ENCODE assay signal across 8 mouse cellular contexts in the genomic region with DNA sequence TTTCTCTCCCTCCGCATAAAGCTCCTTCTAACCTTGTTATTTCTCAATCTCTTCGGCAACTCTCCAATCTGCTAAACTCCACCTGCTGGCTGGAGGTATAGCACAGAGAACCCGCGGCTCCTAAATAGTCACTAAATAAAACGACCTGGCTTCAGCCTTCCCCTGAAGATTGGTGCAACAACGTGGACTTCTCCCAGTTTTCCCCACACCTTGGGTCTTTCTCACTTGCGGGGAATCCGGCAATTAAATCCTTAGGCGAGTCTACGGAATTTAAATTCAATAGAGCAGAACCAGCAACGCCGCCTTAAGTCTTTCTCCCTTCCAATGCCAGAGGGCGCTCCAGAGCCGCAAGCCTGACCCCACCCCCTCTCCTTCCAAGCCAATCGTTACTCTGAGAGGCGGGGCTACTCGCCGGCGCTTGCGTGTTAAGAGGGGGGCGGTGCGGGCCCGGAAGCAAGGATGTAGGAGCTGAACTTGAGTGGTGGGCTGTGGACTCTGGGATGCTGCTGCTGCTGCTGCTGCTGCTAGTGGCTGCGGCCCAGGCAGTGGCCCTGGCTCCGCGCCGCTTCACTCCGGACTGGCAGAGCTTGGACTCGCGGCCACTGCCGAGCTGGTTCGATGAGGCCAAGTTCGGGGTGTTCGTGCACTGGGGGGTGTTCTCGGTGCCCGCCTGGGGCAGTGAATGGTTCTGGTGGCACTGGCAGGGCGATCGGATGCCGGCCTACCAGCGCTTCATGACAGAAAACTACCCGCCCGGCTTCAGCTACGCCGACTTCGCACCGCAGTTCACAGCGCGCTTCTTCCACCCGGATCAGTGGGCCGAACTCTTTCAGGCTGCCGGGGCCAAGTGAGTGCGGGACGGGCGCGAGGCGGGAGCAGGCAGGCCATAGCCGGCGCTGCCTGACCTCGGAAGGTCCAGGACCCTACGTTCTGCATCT. TPM values are rescaled to one million over a fixed set of nuclear protein-coding genes. Genes with fewer than 3 reads are reported as not detected.
DNase-seq lines count a peak whose midpoint lies in the region; ATAC-seq lines count a peak whose summit lies in the region.

Fuca1 (plus strand) TSS at position 432 of the 938 bp plus-strand sequence.

- no peaks in the 10 kb centered on the region for H3K9me3 ChIP-seq in heart, embryonic 13.5 days
- 0 out of 2 replicates have a peak, but pooled peaks cover 4% of the 10 kb centered on the region for H3K9me3 ChIP-seq in liver, embryonic 12.5 days (replicated peaks)
- no peaks in the 10 kb centered on the region for H3K9me3 ChIP-seq in stomach, embryonic 15.5 days

- no peaks in the 10 kb centered on the region for H3K27me3 ChIP-seq in heart, embryonic 13.5 days (replicated peaks)
- H3K27me3 ChIP-seq in liver, embryonic 12.5 days (replicated peaks), result no peaks in the 10 kb centered on the region
- no peaks in the 10 kb centered on the region for H3K27me3 ChIP-seq in stomach, embryonic 15.5 days (replicated peaks)

- 1% methylated on average over 60 of the region's 60 CpGs for WGBS in heart, embryonic 13.5 days
- WGBS in liver, embryonic 12.5 days (ENCODE audit: insufficient replicate concordance), result 2% methylated on average over 60 of the region's 60 CpGs
- 2% methylated on average over 60 of the region's 60 CpGs for WGBS in stomach, embryonic 15.5 days

- ATAC-seq in heart, embryonic 13.5 days (ENCODE audit: extremely low read depth, insufficient number of reproducible peaks, low FRiP score, low TSS enrichment), result peak; percentile 94
- ATAC-seq in liver, embryonic 12.5 days, result peak; percentile 94
- ATAC-seq in stomach, embryonic 15.5 days (ENCODE audit: insufficient read depth, low FRiP score, low read depth), result peak; percentile 91

- H3K27ac ChIP-seq in brown adipose tissue, adult 24 weeks (replicated peaks; ENCODE audit: low read depth, low read length), result peak within 1 kb of the TSS; percentile 70
- H3K27ac ChIP-seq in heart, embryonic 13.5 days (replicated peaks), result peak within 1 kb of the TSS; percentile 74
- peak within 1 kb of the TSS; percentile 69 for H3K27ac ChIP-seq in liver, embryonic 12.5 days
- H3K27ac ChIP-seq in stomach, embryonic 15.5 days, result peak within 1 kb of the TSS; percentile 86

- peak within 1 kb of the TSS; percentile 81 for H3K4me3 ChIP-seq in brown adipose tissue, adult 24 weeks (ENCODE audit: insufficient read depth, low read depth, low read length)
- peak within 1 kb of the TSS; percentile 89 for H3K4me3 ChIP-seq in heart, embryonic 13.5 days
- H3K4me3 ChIP-seq in liver, embryonic 12.5 days, result peak within 1 kb of the TSS; percentile 97
- H3K4me3 ChIP-seq in stomach, embryonic 15.5 days (replicated peaks), result peak within 1 kb of the TSS; percentile 90

- peaks cover 20% of the 10 kb centered on the region for H3K36me3 ChIP-seq in heart, embryonic 13.5 days
- peaks cover 55% of the 10 kb centered on the region for H3K36me3 ChIP-seq in liver, embryonic 12.5 days
- H3K36me3 ChIP-seq in stomach, embryonic 15.5 days, result peaks cover 11% of the 10 kb centered on the region

- peak; percentile 98 for DNase-seq in CD4-positive, CD25-positive, alpha-beta regulatory T cell, adult 2 months (ENCODE audit: low read depth, low spot score)
- peak; percentile 50 for DNase-seq in fat pad, adult 2 months (ENCODE audit: extremely low read depth, low read depth, low spot score)
- peak; percentile 98 for DNase-seq in kidney, postnatal 10 days
- DNase-seq in natural killer cell, adult 2 months (ENCODE audit: low spot score in 2 of 2), result peak; percentile 95 to 97

- no peaks in the 10 kb centered on the region for H3K4me1 ChIP-seq in brown adipose tissue, adult 24 weeks (ENCODE audit: control insufficient read depth, insufficient read depth, insufficient read length, low read length)
- H3K4me1 ChIP-seq in heart, embryonic 13.5 days, result peaks cover 17% of the 10 kb centered on the region
- peaks cover 31% of the 10 kb centered on the region for H3K4me1 ChIP-seq in liver, embryonic 12.5 days
- no peaks in the 10 kb centered on the region for H3K4me1 ChIP-seq in stomach, embryonic 15.5 days

- peak within 1 kb of the TSS; percentile 93 for H3K4me2 ChIP-seq in heart, embryonic 13.5 days
- peak within 1 kb of the TSS; percentile 95 for H3K4me2 ChIP-seq in liver, embryonic 12.5 days
- peak within 1 kb of the TSS; percentile 95 for H3K4me2 ChIP-seq in stomach, embryonic 15.5 days

- peak within 1 kb of the TSS; percentile 88 for H3K9ac ChIP-seq in heart, embryonic 13.5 days
- peak within 1 kb of the TSS; percentile 87 for H3K9ac ChIP-seq in liver, embryonic 12.5 days
- peak within 1 kb of the TSS; percentile 77 for H3K9ac ChIP-seq in stomach, embryonic 15.5 days

RNA-seq across cellular contexts. Expression of gene Fuca1, which starts in this region (rescaled TPM):
- polyA plus RNA-seq in brown adipose tissue, adult 24 weeks (2012; ENCODE audit: insufficient read depth, insufficient read length, missing spikeins), result 106 and 110 TPM in 2 replicates
- 46.0 and 47.9 TPM in 2 replicates for polyA plus RNA-seq in heart, embryonic 13.5 days (2015; fragmentation: Nextera tagmentation; extraction: Ambion mirVana)
- polyA plus RNA-seq in liver, embryonic 12.5 days (2016; fragmentation: Nextera tagmentation; extraction: Ambion mirVana), result 22.2 and 23.8 TPM in 2 replicates
- polyA plus RNA-seq in stomach, embryonic 15.5 days (2015; fragmentation: Nextera tagmentation; extraction: Ambion mirVana), result 93.2 and 96.3 TPM in 2 replicates

Comparison
In these comparisons a context has a peak if more than half of its experiments do, and no peak if none do; other contexts are left out.
1. Peak in every context shown above with its lines: DNase-seq, ATAC-seq, H3K4me3 ChIP-seq and H3K27ac ChIP-seq.